Mouse (Mus musculus) G1E-ER4 (cell line): ENCODE measurements around the gene Sez6l. TPM values are rescaled to one million over a fixed set of nuclear protein-coding genes. Genes with fewer than 3 reads are reported as not detected.

Experiments used
- GATA1 ChIP-seq: IDR thresholded peaks from one replicate; pipeline ENCODE4 v1.8.0; 2012; ENCODE audit warnings: low read length, inconsistent platforms
- polyA plus RNA-seq: library from polyadenylated mRNA; stranded (reverse); fragments of >175 nt; gene quantifications from 2 replicates; pipeline ENCODE4 v1.2.3, GENCODE M21; 2012

Sez6l gene
- polyA plus RNA-seq, 1 experiment = not detected

DNA sequence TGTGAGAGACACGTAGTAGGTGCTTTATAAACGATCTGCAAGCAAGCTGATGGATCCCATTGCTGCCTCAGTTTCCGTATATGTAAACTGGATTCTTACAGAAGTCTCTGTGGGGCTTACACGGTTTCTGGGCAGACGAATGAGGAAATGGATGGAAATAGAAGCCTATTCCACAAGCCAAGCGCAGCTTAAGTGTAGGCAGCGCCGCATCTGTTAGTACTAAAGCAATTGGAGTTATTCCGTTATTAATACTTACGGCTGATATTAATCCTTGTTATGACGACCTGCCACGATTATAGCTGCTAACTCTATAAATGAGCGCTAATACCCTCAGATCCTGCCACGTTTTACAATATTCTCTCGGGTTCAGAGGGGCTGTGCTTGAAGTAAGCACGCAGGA, 16.8 kb downstream of the Sez6l start:
- no peak for TF ChIP-seq GATA1

DNA sequence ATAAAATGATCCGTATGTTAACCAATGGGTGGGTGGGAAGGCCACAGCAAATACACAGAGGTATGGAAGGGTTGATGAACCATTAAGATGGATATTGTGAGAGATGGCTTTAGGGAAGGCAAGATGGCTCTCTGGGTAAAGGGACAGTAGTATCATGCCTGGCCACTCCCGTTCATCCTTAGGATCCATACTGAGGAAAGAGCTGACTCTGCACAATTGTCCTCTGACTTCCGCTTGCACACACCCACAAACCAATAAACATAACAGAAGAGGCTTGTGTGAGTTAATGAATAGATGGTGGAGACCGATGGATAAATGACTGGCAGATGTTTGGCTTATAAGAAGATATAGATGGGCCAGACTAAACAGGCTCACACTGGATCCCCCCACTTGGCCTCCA, 19.6 kb downstream of the Sez6l start:
- TF ChIP-seq GATA1 = no peak

DNA sequence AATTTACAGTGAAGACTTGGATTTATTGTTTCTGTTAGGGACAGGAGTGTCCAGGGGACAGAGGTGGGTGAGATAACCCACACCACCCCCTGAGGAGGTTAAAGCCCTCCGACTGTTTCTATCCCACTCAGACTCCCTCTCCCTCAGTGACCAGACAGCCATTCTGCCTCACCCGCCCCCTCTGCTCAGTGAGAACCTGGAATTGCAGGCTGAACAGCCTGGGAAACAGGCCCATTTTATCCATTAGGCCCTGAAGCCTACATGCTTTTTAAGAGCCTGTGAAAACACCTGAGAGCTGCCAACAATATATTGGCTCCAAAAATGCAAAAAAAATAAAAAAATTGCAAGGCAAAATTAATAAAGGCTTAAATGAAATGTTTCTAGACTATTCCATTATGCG, 20.3 kb downstream of the Sez6l start:
- no peak for TF ChIP-seq GATA1

DNA sequence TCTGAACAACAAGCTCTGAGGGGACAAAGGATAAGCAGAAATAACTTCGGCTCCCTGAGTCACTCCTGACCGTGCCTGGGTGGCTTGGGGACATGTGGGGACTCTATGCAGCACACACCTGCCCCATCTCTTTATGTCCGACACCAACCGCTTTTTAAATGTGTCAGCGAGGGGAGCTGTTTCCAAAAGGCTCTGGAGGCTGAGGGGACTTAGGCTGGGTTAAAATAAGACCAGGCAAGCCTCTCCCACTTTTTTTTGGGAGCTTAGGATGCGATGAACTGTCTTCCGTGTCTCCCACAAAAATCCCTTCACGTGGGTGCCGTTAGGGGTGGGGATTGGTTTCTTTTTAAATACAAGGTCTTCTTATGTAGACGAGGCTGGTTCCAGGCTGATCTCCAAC, 22.5 kb downstream of the Sez6l start:
- TF ChIP-seq GATA1 = no peak

DNA sequence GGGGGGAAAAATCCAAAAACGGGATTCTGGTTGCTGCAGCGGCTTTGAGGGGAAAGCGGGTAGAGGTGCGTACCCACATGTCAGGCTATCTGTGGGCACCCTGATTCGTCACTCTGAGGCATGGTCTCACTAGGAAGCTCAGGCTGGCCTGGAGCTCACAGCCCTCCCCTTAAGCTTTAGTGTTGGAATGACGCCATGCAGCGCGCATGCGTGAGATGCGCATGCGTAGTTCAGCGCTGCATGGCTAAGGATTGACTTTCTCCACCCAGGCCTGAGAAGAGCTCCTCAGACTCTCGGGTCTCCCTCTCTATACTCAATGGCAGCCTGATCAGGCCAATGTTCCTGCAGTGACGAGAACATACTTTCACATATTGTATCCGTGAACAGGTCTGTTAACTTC, 24.2 kb downstream of the Sez6l start:
- TF ChIP-seq GATA1 = no peak

DNA sequence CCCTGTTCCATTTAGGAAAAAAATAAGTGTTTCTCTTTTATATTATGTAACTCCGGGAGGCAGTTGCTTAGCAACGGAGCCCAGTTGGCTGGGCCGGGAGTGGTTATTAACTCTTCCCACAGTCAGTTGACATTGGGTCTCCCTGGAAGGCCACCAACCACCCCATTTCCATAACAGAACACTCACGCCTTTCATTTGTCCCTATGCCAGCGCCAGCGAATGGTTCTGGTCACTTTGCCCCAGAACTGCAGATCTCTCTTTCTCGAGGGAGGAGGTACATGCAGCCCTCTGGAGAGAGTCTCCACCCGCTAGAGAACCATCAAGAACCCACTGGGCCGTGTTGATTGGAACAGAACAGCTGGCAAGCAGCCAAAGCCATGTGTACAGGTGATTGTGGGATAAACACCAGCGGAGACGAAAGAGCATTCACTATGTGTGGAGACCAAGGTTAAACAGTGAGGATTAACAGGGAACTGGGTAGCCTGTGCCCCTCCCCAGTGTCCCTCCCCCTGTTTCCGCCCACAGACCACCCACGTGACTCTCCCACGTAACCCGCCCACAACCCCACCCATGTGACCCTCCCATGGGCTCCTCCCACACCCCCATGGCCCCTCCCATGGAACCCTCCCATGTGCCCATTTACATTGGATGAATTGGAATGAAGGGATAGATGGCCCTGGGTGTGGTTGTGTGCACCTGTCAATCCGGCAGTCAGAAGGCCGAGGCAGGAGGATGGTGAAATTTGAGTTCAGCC, 24.8 kb downstream of the Sez6l start:
- TF ChIP-seq GATA1 = no peak

DNA sequence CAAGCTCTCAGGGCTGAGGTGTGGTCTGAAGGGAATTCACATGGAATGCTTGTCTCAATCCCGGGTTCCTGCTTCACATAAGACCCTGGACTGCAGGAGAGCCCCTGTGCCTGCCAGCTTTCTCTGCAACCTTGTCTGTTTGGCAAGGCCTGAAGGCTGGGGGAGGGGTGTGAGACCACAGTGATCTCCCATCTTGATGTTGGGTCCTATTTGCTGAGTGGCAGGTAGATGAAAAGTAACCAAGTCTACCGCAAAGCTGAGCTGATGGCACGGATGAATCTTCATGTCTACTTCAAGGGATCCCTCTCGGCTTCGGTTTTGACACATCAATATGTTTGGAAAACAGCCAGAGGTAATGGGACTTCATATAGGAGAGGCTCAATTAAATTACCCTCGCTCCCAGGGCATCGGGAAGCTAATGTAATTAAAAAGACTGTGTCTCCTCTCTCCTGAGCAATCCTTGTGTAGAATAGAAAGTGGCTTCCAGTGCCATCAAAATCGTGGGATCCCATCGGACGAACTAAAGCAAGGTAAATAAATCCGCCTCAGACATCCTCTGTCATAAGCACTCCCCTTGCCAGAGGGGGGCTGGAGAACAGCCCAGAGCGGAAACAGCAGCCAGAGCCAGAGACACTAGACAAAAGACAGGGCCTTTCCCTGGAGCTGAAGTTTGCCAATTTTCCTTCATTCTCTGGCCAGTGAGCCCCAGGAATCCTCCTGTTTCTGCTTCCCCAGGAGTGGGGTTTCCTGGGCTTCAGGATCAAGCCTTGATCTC, 28.0 kb downstream of the Sez6l start:
- TF ChIP-seq GATA1 = no peak

DNA sequence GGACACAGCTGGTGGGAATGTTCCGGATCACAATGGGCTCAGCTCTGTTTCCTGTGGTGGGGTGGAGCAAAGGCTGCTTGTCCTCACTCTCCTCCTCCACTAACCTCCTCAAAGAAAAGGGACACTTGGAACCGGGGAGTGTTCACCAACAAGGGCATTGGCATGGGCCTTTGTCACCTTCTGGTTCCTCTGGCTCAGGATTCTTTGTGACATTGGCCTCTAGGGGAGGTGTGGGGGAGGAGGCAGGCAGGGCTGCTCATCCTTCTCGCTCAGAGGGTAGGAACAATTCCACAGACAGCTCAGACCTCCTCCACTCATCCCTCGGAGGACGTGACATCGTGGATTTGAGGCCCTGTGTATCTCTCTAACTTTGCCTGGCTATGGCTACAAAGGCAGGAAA, 30.2 kb downstream of the Sez6l start:
- no peak for TF ChIP-seq GATA1

DNA sequence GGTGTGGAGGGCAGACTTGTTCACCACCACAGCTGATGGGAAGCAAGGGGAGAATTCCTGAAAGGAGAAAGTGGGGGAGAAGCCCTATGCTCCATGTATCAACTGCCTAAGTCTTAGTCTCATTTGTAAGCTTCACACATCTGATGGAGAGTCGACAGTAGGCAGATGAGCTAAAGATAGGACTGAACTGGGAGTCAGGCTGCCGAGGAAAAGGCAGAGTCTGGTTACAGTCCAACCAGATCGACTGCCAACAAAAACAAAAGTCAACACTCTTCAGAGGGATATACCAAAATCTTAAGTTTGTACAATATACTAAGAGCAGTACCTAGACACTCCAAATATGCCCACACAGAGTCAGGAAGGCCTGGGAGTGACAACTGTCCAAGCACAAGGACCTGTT, 38.7 kb downstream of the Sez6l start:
- no peak for TF ChIP-seq GATA1

DNA sequence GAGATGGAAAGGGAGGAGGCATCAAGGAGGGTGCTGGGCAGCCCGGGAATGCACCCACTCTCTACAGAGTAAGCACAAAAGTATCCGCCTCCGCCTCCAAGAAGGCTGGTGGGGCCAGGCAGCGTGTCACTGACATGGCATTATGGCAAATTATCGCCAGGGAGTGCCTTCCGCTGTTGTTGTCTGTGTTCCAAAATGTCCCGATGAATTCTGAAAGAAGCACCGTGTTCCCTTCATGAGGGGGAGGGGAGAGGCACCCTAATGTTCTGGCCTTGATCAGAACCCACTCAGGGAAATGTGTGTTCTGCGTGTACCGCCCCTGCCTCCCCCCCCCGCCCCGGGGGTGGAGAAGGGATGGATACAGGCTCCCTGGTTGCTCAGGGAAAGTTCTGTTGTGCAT, 41.1 kb downstream of the Sez6l start:
- no peak for TF ChIP-seq GATA1

DNA sequence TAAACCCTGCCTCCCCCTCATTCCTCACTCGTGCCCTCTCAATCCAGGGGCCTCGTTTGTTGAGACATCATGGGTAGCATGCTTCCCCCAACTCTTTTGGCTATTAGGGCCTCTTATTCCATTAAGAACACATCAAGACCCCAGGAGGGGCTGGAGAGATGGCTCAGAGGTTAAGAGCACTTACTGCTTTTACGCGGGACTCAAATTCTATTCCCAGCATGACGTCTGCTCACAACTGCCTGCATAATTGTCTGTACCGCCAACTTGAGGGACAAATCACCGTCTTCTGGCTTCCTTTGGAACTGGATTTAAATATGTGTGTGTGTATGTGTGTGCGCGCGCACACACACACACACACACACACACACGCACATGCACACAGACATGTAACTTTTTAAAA, 42.8 kb downstream of the Sez6l start:
- no peak for TF ChIP-seq GATA1

DNA sequence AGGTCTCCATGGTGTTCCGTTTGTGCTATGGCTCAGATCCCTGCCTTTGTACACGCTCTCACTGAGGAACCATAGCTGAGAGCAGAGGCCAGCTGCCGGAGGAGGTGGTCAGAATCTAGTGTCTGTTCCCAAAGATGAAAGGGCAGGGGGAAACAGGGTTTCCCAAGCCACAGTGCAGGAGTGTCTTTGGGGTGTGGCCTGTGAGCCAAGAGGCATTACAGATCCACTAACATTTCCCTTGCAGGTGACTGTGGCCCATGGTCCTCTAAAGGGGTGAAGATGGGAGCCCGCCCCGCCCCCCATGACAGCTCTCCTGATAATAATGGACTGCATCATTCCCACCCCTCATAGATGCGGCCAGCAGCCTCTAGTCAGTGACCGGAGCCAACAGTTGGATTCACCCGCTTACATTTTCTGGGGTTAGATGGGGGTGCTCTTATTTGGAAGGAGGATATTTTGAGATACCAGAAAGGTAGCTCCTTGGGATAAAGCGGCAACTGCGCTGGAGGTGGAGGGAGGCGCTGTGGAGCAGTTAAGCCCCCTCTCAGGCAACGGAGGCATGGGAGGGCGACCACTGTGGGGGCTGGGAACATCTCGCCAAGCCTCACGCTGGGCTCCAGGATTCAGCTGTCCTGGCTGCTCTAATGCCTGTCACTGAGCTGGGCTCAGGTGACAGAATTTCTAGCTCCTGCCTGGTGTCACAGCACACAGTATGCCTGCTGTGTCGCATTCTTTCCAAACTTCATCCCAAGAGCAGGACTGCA, 43.5 kb downstream of the Sez6l start:
- no peak for TF ChIP-seq GATA1

DNA sequence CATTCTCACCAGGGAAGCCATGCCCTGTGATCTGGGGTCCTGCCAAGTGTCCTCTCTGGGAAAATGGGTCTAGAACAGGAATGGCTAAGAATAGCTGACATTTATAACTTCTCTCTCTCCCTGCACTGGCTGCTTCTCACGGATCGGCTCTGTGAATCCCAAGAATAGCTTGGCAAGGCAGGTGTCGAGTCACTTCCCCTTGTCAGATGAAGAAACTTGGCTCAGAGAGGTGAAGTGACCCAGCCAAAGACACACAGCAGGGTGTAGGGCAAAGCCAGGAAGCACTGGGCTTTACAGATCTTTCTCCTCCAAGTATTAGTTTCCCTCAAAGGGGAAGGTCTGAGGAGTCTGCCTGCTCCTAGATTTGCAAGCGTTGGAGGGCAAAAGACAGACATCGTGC, 44.1 kb downstream of the Sez6l start:
- TF ChIP-seq GATA1 = no peak

DNA sequence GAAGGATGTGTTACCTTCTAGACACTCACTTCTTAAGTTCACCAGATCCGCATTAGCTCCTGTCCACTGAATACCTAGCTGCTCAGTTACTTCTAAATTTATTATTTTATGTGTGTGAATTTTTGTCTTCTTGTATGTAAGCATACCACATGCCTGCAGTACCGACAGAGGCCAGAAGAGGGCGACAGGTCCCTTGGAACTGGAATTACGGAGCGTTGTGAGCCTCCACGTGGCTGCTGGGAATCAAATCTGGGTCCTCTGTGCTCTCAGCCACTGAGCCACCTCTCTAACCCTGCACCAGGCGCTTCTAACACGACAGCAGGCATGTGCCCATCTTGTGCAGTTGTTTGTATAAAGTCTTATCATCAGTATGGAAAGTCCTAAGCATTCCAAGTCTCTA, 44.8 kb downstream of the Sez6l start:
- TF ChIP-seq GATA1 = no peak

DNA sequence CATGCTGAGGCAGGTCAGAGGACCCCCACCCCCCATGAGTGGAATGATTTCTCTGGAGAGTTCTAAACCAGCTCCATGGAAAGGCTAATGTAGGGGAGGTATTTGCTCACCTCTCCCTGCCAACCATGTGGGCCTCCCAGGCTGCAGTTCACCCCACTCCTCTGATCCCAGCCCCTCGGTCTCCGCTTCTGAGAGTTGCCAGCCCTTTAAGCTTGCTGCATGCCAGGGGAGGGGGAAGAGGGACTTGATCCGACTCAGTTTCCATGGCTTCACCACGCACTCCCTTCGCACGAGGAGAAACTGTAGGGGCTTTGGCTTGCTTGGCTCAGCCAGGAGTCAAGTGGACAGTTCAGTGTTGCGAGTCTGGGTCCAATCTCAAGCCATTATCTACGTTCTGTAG, 45.9 kb downstream of the Sez6l start:
- TF ChIP-seq GATA1 = no peak

DNA sequence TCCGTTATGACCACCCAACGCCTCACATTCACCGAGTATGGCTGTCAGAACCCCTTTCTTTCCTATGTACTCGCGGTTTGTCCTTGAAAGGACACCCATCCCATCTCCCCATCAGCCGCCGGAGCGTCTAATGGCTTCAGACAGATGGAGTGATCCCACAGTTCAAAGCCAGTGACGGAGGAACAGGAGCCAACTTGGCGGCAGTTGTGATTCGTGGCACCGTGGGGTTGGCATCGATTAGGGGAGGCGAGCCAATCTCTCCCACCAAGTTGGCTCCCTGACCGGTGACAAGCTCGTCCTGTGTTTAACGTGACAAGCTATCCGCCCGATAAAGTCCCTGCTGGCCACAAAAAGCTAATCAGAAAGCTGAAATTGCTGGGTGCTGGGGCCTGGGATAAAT, 50.0 kb downstream of the Sez6l start:
- no peak for TF ChIP-seq GATA1

DNA sequence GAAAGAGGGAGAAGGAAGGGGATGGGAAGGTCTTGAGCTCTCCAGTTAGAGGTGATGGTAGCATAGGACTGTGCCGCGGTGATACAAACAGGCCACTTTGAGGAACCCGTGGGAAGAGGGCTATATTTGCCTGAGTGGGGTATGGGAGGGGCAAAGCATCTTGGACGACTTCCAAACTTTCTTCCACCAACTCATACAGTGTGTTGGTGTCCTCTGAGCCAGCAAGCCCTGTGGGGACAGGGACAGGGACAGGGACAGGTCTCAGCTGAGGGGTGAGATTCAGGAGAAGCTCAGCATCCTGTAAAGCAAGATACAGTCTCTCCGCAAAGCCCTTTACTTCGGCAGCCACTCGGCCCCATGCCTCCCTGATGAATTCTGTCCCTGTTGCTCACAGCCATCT, 50.5 kb downstream of the Sez6l start:
- TF ChIP-seq GATA1 = no peak

DNA sequence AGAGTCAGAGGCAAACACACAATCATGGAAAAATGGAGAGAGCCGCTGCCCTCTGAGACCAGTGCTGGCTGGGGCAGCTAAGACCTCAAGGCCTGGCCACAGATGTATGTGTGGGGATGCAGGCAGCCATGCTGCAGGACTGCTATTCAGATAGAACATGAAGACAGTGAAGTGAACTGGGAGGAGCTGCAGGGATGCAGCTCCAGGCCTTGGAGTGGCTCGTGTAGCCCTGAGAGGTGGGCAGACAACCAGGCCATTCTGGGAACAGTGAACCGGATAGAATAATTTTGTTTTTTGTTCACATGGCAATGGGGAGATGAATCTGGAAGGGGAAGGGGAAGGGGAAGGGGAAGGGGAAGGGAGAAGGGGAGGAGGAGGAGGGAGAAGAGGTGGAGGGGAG, 51.0 kb downstream of the Sez6l start:
- TF ChIP-seq GATA1 = no peak
